Mouse (Mus musculus): Measurements from ENCODE around the gene Rasgrp3.

Rasgrp3 gene

DNA sequence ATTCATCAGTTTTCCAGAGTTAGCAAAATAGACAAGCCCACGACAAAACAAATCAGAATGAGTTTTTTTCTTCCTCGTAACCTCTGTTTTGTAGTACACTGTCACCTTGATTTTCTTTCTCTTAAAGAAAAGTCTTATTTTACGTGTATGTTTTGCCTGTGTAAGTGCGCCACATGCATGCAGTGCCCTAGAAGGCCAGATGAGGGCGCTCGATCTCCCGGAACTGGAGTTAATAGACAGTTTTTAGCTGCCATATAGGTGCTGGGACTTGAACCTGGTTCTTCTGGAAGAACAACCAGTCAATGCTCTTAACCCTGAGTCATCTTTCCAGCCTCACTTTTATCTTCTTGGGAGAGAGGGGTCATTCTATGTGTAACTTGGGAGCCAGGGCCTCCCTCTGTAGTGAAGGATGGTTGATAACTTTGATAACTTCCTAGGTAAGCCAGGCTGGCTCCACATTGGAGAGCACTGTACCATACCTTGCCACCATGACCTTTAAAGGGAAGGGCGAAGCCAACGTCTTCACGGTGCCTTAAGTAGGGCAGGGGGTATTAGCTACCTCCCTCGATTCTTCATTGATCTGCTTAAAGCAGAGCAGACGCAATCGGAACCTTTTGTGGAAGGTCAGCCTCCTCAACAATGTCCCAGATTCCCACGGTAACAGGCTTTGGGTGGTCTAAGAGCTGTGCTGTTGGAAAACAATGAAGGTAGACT is 93.7 kb downstream of the Rasgrp3 start:
- Histone ChIP-seq H3K4me1 (replicated peaks; ENCODE audit: low read depth, low read length) (peaks cover 15% of the 10 kb centered on the region), H3K4me3 (replicated peaks; ENCODE audit: low read length) (no peak overlapping the region), H3K36me3 (ENCODE audit: insufficient read depth, low read length) (no peaks in the 10 kb centered on the region), H3K27me3 (ENCODE audit: insufficient read depth, low read length) (no peaks in the 10 kb centered on the region), H3K9me3 (ENCODE audit: low read length) (no peaks in the 10 kb centered on the region)
- TF ChIP-seq POU5F1 (IDR thresholded peaks at IDR 0.05; ENCODE audit: borderline replicate concordance, low read length), result no peak
- TF ChIP-seq NANOG (IDR thresholded peaks at IDR 0.05; ENCODE audit: borderline replicate concordance, low read length), result no peak
- peak; percentile 72 for TF ChIP-seq CTCF (conservative IDR thresholded peaks at IDR 0.05; ENCODE audit: low read length)

DNA sequence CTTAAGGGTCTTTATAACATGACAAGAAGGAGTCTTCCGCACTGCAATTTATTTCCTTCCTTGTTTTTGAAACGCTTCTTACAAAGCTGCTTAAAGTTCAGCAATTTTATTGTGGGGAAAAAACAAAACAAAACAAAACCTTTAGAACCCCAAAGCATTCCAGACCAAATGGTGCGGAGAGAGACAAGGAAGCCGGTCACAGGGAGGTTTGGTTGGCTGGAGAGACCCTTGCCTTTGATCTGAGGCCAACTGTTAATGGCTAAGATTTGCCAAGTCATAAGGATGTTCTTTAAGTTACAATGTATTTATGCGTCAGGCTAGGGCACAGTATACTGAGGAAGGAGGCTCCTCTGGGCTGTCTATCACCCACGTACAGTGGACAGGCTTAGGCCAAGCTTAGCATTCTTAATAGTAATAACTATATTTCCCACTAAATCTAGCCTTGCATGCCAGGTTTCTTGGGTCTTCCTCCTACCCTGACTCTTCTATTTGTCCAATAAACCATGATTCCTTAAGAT is 96.8 kb downstream of the Rasgrp3 start:
- no peak for TF ChIP-seq CTCF (conservative IDR thresholded peaks at IDR 0.05; ENCODE audit: low read length)
- TF ChIP-seq POU5F1 (IDR thresholded peaks at IDR 0.05; ENCODE audit: borderline replicate concordance, low read length), result no peak
- no peak for TF ChIP-seq NANOG (IDR thresholded peaks at IDR 0.05; ENCODE audit: borderline replicate concordance, low read length)
- Histone ChIP-seq H3K4me1 (replicated peaks; ENCODE audit: low read depth, low read length) (peaks cover 20% of the 10 kb centered on the region), H3K27me3 (ENCODE audit: insufficient read depth, low read length) (no peaks in the 10 kb centered on the region), H3K9me3 (ENCODE audit: low read length) (no peaks in the 10 kb centered on the region), H3K36me3 (ENCODE audit: insufficient read depth, low read length) (peaks cover 18% of the 10 kb centered on the region), H3K4me3 (replicated peaks; ENCODE audit: low read length) (no peak overlapping the region)

GRCm38 (mm10) chr17:75534314-75535020 is 98.8 kb downstream of the Rasgrp3 start:
- Histone ChIP-seq H3K4me1 (replicated peaks; ENCODE audit: low read depth, low read length) (peaks cover 20% of the 10 kb centered on the region), H3K4me3 (replicated peaks; ENCODE audit: low read length) (no peak overlapping the region), H3K9me3 (ENCODE audit: low read length) (no peaks in the 10 kb centered on the region), H3K36me3 (ENCODE audit: insufficient read depth, low read length) (peaks cover 36% of the 10 kb centered on the region), H3K27me3 (ENCODE audit: insufficient read depth, low read length) (no peaks in the 10 kb centered on the region)
- TF ChIP-seq CTCF (conservative IDR thresholded peaks at IDR 0.05; ENCODE audit: low read length) (no peak), POU5F1 (IDR thresholded peaks at IDR 0.05; ENCODE audit: borderline replicate concordance, low read length) (no peak), NANOG (IDR thresholded peaks at IDR 0.05; ENCODE audit: borderline replicate concordance, low read length) (peak; percentile 31; the same call in 1 of the 2 replicates)

- Histone ChIP-seq H3K4me1 (replicated peaks; ENCODE audit: low read depth, low read length) (peaks cover 18% of the 10 kb centered on the region), H3K27me3 (ENCODE audit: insufficient read depth, low read length) (no peaks in the 10 kb centered on the region), H3K9me3 (ENCODE audit: low read length) (no peaks in the 10 kb centered on the region), H3K36me3 (ENCODE audit: insufficient read depth, low read length) (peaks cover 44% of the 10 kb centered on the region), H3K4me3 (replicated peaks; ENCODE audit: low read length) (no peak overlapping the region)
- TF ChIP-seq NANOG (IDR thresholded peaks at IDR 0.05; ENCODE audit: borderline replicate concordance, low read length) (no peak), CTCF (conservative IDR thresholded peaks at IDR 0.05; ENCODE audit: low read length) (no peak), POU5F1 (IDR thresholded peaks at IDR 0.05; ENCODE audit: borderline replicate concordance, low read length) (no peak)
These were observed 99.9 kb downstream of the Rasgrp3 start for GRCm38 (mm10) chr17:75535612-75536011.

DNA sequence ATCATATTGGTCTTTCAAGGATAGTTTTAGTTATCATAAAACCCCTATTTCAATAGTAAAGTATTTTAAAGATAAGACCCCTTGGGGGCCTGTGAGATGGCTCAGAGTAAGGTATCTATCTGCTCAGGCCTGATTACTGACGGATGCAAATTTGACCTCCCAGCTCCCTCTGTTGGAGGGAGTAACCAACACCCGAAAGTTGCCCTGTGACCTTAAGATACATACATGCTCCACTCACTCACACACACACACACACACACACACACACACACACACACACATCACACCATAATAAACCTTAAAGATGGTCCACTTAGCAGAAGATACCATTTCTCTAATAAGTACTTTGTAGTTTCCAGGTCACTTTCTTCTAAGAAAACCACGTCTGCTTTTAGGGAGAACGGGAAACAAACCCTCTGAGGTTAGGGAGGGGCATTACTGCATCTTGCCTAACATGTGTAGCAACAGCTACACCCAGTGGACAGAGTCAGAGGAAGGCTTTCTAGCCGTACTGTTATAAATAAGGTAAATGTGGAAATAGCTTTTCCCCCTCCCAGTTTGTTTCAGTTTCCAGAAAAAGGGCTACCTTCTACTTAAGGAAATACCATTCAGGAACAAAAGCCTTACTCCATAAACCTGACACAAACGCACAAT is 100.8 kb downstream of the Rasgrp3 start:
- Histone ChIP-seq H3K36me3 (ENCODE audit: insufficient read depth, low read length) (peaks cover 50% of the 10 kb centered on the region), H3K4me1 (replicated peaks; ENCODE audit: low read depth, low read length) (peaks cover 18% of the 10 kb centered on the region), H3K9me3 (ENCODE audit: low read length) (no peaks in the 10 kb centered on the region), H3K27me3 (ENCODE audit: insufficient read depth, low read length) (no peaks in the 10 kb centered on the region), H3K4me3 (replicated peaks; ENCODE audit: low read length) (no peak overlapping the region)
- TF ChIP-seq CTCF (conservative IDR thresholded peaks at IDR 0.05; ENCODE audit: low read length) (peak; percentile 31; the same call in 1 of the 2 replicates), NANOG (IDR thresholded peaks at IDR 0.05; ENCODE audit: borderline replicate concordance, low read length) (no peak)

GRCm38 (mm10) chr17:75537050-75537445 is 101.4 kb downstream of the Rasgrp3 start:
- peaks cover 18% of the 10 kb centered on the region for H3K4me1 ChIP-seq (replicated peaks; ENCODE audit: low read depth, low read length)
- peaks cover 55% of the 10 kb centered on the region for H3K36me3 ChIP-seq (ENCODE audit: insufficient read depth, low read length)
- H3K9me3 ChIP-seq (ENCODE audit: low read length), result no peaks in the 10 kb centered on the region
- TF ChIP-seq POU5F1 (IDR thresholded peaks at IDR 0.05; ENCODE audit: borderline replicate concordance, low read length) (no peak), CTCF (conservative IDR thresholded peaks at IDR 0.05; ENCODE audit: low read length) (no peak), NANOG (IDR thresholded peaks at IDR 0.05; ENCODE audit: borderline replicate concordance, low read length) (no peak)
- H3K4me3 ChIP-seq (replicated peaks; ENCODE audit: low read length), result no peak overlapping the region
- no peaks in the 10 kb centered on the region for H3K27me3 ChIP-seq (ENCODE audit: insufficient read depth, low read length)

- Histone ChIP-seq H3K4me3 (replicated peaks; ENCODE audit: low read length) (no peak overlapping the region), H3K4me1 (replicated peaks; ENCODE audit: low read depth, low read length) (peaks cover 18% of the 10 kb centered on the region), H3K36me3 (ENCODE audit: insufficient read depth, low read length) (peaks cover 67% of the 10 kb centered on the region), H3K27me3 (ENCODE audit: insufficient read depth, low read length) (no peaks in the 10 kb centered on the region), H3K9me3 (ENCODE audit: low read length) (no peaks in the 10 kb centered on the region)
- TF ChIP-seq NANOG (IDR thresholded peaks at IDR 0.05; ENCODE audit: borderline replicate concordance, low read length) (no peak), CTCF (conservative IDR thresholded peaks at IDR 0.05; ENCODE audit: low read length) (no peak), POU5F1 (IDR thresholded peaks at IDR 0.05; ENCODE audit: borderline replicate concordance, low read length) (no peak)
These were observed 102.7 kb downstream of the Rasgrp3 start for GRCm38 (mm10) chr17:75538431-75538830.

- Histone ChIP-seq H3K4me3 (replicated peaks; ENCODE audit: low read length) (no peak overlapping the region), H3K4me1 (replicated peaks; ENCODE audit: low read depth, low read length) (peaks cover 14% of the 10 kb centered on the region), H3K36me3 (ENCODE audit: insufficient read depth, low read length) (peaks cover 71% of the 10 kb centered on the region)
These were observed 103.4 kb downstream of the Rasgrp3 start for GRCm38 (mm10) chr17:75539130-75539529.

More at GRCm38 (mm10) chr17:75539130-75539529, 103.4 kb downstream of the Rasgrp3 start:
- no peaks in the 10 kb centered on the region for H3K9me3 ChIP-seq (ENCODE audit: low read length)
- TF ChIP-seq POU5F1 (IDR thresholded peaks at IDR 0.05; ENCODE audit: borderline replicate concordance, low read length) (no peak), NANOG (IDR thresholded peaks at IDR 0.05; ENCODE audit: borderline replicate concordance, low read length) (no peak), CTCF (conservative IDR thresholded peaks at IDR 0.05; ENCODE audit: low read length) (no peak)
- H3K27me3 ChIP-seq (ENCODE audit: insufficient read depth, low read length), result no peaks in the 10 kb centered on the region
